Mouse (Mus musculus) liver, postnatal 0 days (tissue): ENCODE measurements around the gene Gm973.

Experiments
- CTCF ChIP-seq: sonication (generic); IDR thresholded peaks from 2 replicates; pipeline ENCODE4 v1.5.1; 2016; ENCODE audit warnings: antibody characterized with exemption, low read depth
- EP300 ChIP-seq: IDR thresholded peaks from 2 replicates; pipeline ENCODE4 v1.6.1; 2016; ENCODE audit warnings: antibody characterized with exemption, low read depth, mild to moderate bottlenecking

GRCm38 (mm10) chr1:59631986-59632659 lies 116.1 kb downstream of the Gm973 start:
- TF ChIP-seq CTCF (no peak), EP300 (no peak)
